ENCODE assay signal across 24 mouse cellular contexts in genomic region chr9:45153361-45153760, GRCm38 (mm10). TPM values are rescaled to one million over a fixed set of nuclear protein-coding genes. Genes with fewer than 3 reads are reported as not detected.
DNase-seq lines count a peak whose midpoint lies in the region; ATAC-seq and TF ChIP-seq lines count a peak whose summit lies in the region.
"Had no signal": no experiment of that assay in that cellular context is flagged by ENCODE, and none has a peak within 500 bp of the region (broad histone marks: within the 10 kb centered on the region; RNA-seq: fewer than 3 reads in every experiment).

No protein-coding gene starts in this region.

- no peak overlapping the region for H3K4me2 ChIP-seq in forebrain, embryonic 11.5 days (ENCODE audit: low read depth, low read length, severe bottlenecking)
- no peak overlapping the region for H3K4me2 ChIP-seq in forebrain, embryonic 16.5 days (ENCODE audit: low read length)
- no peak overlapping the region for H3K4me2 ChIP-seq in hindbrain, embryonic 14.5 days (replicated peaks)
- H3K4me2 ChIP-seq: embryonic facial prominence, embryonic 13.5 days; forebrain, embryonic 13.5 days; heart, embryonic 11.5 days; heart, embryonic 15.5 days; hindbrain, embryonic 13.5 days had no signal

- no peaks in the 10 kb centered on the region for H3K27me3 ChIP-seq in forebrain, embryonic 11.5 days (ENCODE audit: control insufficient read depth, insufficient read depth, low read length)
- 0 out of 2 replicates have a peak, but pooled peaks cover under 1% of the 10 kb centered on the region for H3K27me3 ChIP-seq in forebrain, embryonic 16.5 days (replicated peaks; ENCODE audit: control insufficient read depth, insufficient read depth, low read length)
- no peaks in the 10 kb centered on the region; the same call in 1 of the 2 replicates for H3K27me3 ChIP-seq in thymus, adult 2 months (ENCODE audit: control insufficient read depth, insufficient read depth, low read length)
- H3K27me3 ChIP-seq in hindbrain, embryonic 14.5 days (ENCODE audit: control insufficient read depth, insufficient read depth, low read length): no peaks in the 10 kb centered on the region; the same call in 1 of the 2 replicates

- no peaks in the 10 kb centered on the region for H3K4me1 ChIP-seq in forebrain, embryonic 11.5 days (replicated peaks; ENCODE audit: control insufficient read depth, insufficient read depth, low read length)
- H3K4me1 ChIP-seq in forebrain, embryonic 16.5 days (replicated peaks; ENCODE audit: control insufficient read depth, insufficient read depth, low read length): no peaks in the 10 kb centered on the region
- H3K4me1 ChIP-seq in thymus, adult 2 months (replicated peaks; ENCODE audit: control insufficient read depth, insufficient read depth, low read length): peaks cover 21% of the 10 kb centered on the region
- no peaks in the 10 kb centered on the region for H3K4me1 ChIP-seq in hindbrain, embryonic 14.5 days (replicated peaks; ENCODE audit: control insufficient read depth, insufficient read depth, low read length)
- H3K4me1 ChIP-seq: embryonic facial prominence, embryonic 13.5 days; forebrain, embryonic 13.5 days; heart, embryonic 15.5 days; hindbrain, embryonic 13.5 days had no signal

- H3K9me3 ChIP-seq in forebrain, embryonic 11.5 days (ENCODE audit: control insufficient read depth, low read length): no peaks in the 10 kb centered on the region
- H3K9me3 ChIP-seq in forebrain, embryonic 16.5 days (ENCODE audit: control insufficient read depth, low read length): no peaks in the 10 kb centered on the region
- H3K9me3 ChIP-seq in hindbrain, embryonic 14.5 days (ENCODE audit: control insufficient read depth, low read length): no peaks in the 10 kb centered on the region
- H3K9me3 ChIP-seq: embryonic facial prominence, embryonic 13.5 days; forebrain, embryonic 13.5 days; heart, embryonic 15.5 days; hindbrain, embryonic 13.5 days had no signal

- no peaks in the 10 kb centered on the region for H3K36me3 ChIP-seq in forebrain, embryonic 11.5 days (ENCODE audit: control insufficient read depth, insufficient read depth, low read length)
- H3K36me3 ChIP-seq in forebrain, embryonic 16.5 days (ENCODE audit: control insufficient read depth, insufficient read depth): no peaks in the 10 kb centered on the region
- H3K36me3 ChIP-seq in thymus, adult 2 months (ENCODE audit: control insufficient read depth, insufficient read depth, low read length): no peaks in the 10 kb centered on the region
- no peaks in the 10 kb centered on the region for H3K36me3 ChIP-seq in hindbrain, embryonic 14.5 days (replicated peaks; ENCODE audit: control insufficient read depth, insufficient read depth)
- H3K36me3 ChIP-seq: embryonic facial prominence, embryonic 13.5 days; heart, embryonic 15.5 days; hindbrain, embryonic 13.5 days had no signal

- WGBS in forebrain, embryonic 11.5 days: 77% methylated on average over 7 of the region's 7 CpGs
- 75% methylated on average over 7 of the region's 7 CpGs for WGBS in forebrain, embryonic 16.5 days
- 21% methylated on average over 7 of the region's 7 CpGs for WGBS in thymus, adult 2 months
- 59% methylated on average over 7 of the region's 7 CpGs for WGBS in hindbrain, embryonic 14.5 days

- no peak overlapping the region for H3K9ac ChIP-seq in forebrain, embryonic 11.5 days (ENCODE audit: low read length)
- H3K9ac ChIP-seq in forebrain, embryonic 16.5 days (replicated peaks; ENCODE audit: low read depth, low read length): no peak overlapping the region
- H3K9ac ChIP-seq in hindbrain, embryonic 14.5 days: no peak overlapping the region
- H3K9ac ChIP-seq: embryonic facial prominence, embryonic 13.5 days; forebrain, embryonic 13.5 days; heart, embryonic 15.5 days; hindbrain, embryonic 13.5 days had no signal

- no peak overlapping the region for H3K27ac ChIP-seq in forebrain, embryonic 11.5 days (ENCODE audit: low read depth, low read length)
- H3K27ac ChIP-seq in forebrain, embryonic 16.5 days (ENCODE audit: low read length): no peak overlapping the region
- H3K27ac ChIP-seq in thymus, adult 2 months (ENCODE audit: control insufficient read depth, insufficient read depth, low read length): peak overlapping the region; percentile 29; the same call in 1 of the 2 replicates
- H3K27ac ChIP-seq in hindbrain, embryonic 14.5 days: no peak overlapping the region
- H3K27ac ChIP-seq: embryonic facial prominence, embryonic 13.5 days; forebrain, embryonic 13.5 days; heart, adult 2 months; heart, embryonic 15.5 days; hindbrain, embryonic 13.5 days had no signal

- no peak overlapping the region for H3K4me3 ChIP-seq in forebrain, embryonic 11.5 days (ENCODE audit: low read depth, low read length)
- H3K4me3 ChIP-seq in forebrain, embryonic 16.5 days (replicated peaks; ENCODE audit: low read length): no peak overlapping the region
- H3K4me3 ChIP-seq in thymus, adult 2 months (ENCODE audit: control insufficient read depth, insufficient read depth, low read length): no peak overlapping the region
- no peak overlapping the region for H3K4me3 ChIP-seq in hindbrain, embryonic 14.5 days (replicated peaks; ENCODE audit: low read length)
- H3K4me3 ChIP-seq: embryonic facial prominence, embryonic 13.5 days; forebrain, embryonic 13.5 days; heart, adult 2 months; heart, embryonic 15.5 days; hindbrain, embryonic 13.5 days had no signal

- TF ChIP-seq POLR2A in thymus, adult 2 months (IDR thresholded peaks at IDR 0.05; ENCODE audit: control insufficient read depth, extremely low read depth, insufficient read depth, low read length, poor library complexity): no peak

- no peak for ATAC-seq in forebrain, embryonic 11.5 days (replicated peaks; ENCODE audit: low FRiP score)
- ATAC-seq in forebrain, embryonic 16.5 days: no peak
- ATAC-seq in hindbrain, embryonic 14.5 days (ENCODE audit: low FRiP score): no peak
- ATAC-seq: forebrain, embryonic 13.5 days had no signal

- DNase-seq in forebrain, embryonic 11.5 days (ENCODE audit: low spot score): peak; percentile 7
- DNase-seq in T-cell, adult 2 months (ENCODE audit: low spot score): peak; percentile 35
- peak; percentile 59 for DNase-seq in thymus, adult 2 months
- DNase-seq in thymus, postnatal 25 days: peak; percentile 69
- DNase-seq in adrenal gland, adult 18-20 months (ENCODE audit: low spot score in 2 of 2): no peak
- DNase-seq in hindbrain, embryonic 14.5 days (ENCODE audit: low spot score): no peak
- no peak for DNase-seq in ovary, postnatal 10 days (ENCODE audit: low spot score)
- DNase-seq: adrenal gland, postnatal 10 days; cerebellum, adult 18-20 months; cerebellum, adult 9-11 months; cerebellum, postnatal 36 days; gastrocnemius, postnatal 10 days; heart, adult 2 months; heart, postnatal 14 days had no signal

- 0 out of 2 replicates have a peak, but pooled peaks have one; percentile 27 for TF ChIP-seq CTCF in thymus, adult 2 months (IDR thresholded peaks at IDR 0.05; ENCODE audit: borderline replicate concordance, control insufficient read depth, extremely low read depth, insufficient read depth, low read length, poor library complexity)

RNA-seq across cellular contexts. Expression of gene Scn4b, which starts 15.2 kb away (rescaled TPM):
- polyA plus RNA-seq in forebrain, embryonic 11.5 days (2014; fragmentation: Nextera tagmentation; extraction: Ambion mirVana): 0.19 and 0.21 TPM in 2 replicates
- 0.24 and 0.27 TPM in 2 replicates for polyA plus RNA-seq in forebrain, embryonic 16.5 days (2015; fragmentation: Nextera tagmentation; extraction: Ambion mirVana)
- 20.5 and 26.2 TPM in 2 replicates for polyA plus RNA-seq in thymus, adult 2 months (2012; rRNA removed)
- 1 to 10 TPM in 1 of 2 experiments, under 1 TPM in 1; 0.90 to 1.1 TPM for total RNA-seq in adrenal gland, adult 18-20 months (2021)
- polyA plus RNA-seq in hindbrain, embryonic 14.5 days (2014; fragmentation: Nextera tagmentation; extraction: Ambion mirVana): 0.07 and 0.17 TPM in 2 replicates
- total RNA-seq: hematopoietic stem cell, adult 5-6 weeks had no signal

RNA-seq across cellular contexts. Expression of gene BC049352, which starts 28.4 kb away (rescaled TPM):
- polyA plus RNA-seq in forebrain, embryonic 11.5 days (2014; fragmentation: Nextera tagmentation; extraction: Ambion mirVana): not detected in 2 replicates
- polyA plus RNA-seq in forebrain, embryonic 16.5 days (2015; fragmentation: Nextera tagmentation; extraction: Ambion mirVana): 0.14 and 0.38 TPM in 2 replicates
- polyA plus RNA-seq in thymus, adult 2 months (2012; rRNA removed): 1.7 and 4.5 TPM in 2 replicates
- total RNA-seq in adrenal gland, adult 18-20 months (2021): 1 to 10 TPM in 1 of 2 experiments, under 1 TPM in 1; 0.86 to 1.3 TPM
- polyA plus RNA-seq in hindbrain, embryonic 14.5 days (2014; fragmentation: Nextera tagmentation; extraction: Ambion mirVana): not detected in 2 replicates
- total RNA-seq: adrenal gland, postnatal 10 days; ES-E14; gastrocnemius, postnatal 10 days; heart, adult 2 months; heart, postnatal 14 days had no signal
- polyA plus RNA-seq: C2C12; forebrain, embryonic 13.5 days; heart, embryonic 11.5 days; heart, embryonic 15.5 days had no signal

RNA-seq across cellular contexts. Expression of gene Scn2b, which starts 35.8 kb away (rescaled TPM):
- polyA plus RNA-seq in forebrain, embryonic 11.5 days (2014; fragmentation: Nextera tagmentation; extraction: Ambion mirVana): 2.9 and 3.2 TPM in 2 replicates
- 5.7 and 6.9 TPM in 2 replicates for polyA plus RNA-seq in forebrain, embryonic 16.5 days (2015; fragmentation: Nextera tagmentation; extraction: Ambion mirVana)
- 5.2 and 9.8 TPM in 2 replicates for polyA plus RNA-seq in thymus, adult 2 months (2012; rRNA removed)
- 10 to 100 TPM; 11.1 to 11.2 TPM for total RNA-seq in adrenal gland, adult 18-20 months (2021)
- polyA plus RNA-seq in hindbrain, embryonic 14.5 days (2014; fragmentation: Nextera tagmentation; extraction: Ambion mirVana): 6.9 and 8.1 TPM in 2 replicates
- total RNA-seq: hematopoietic stem cell, adult 5-6 weeks had no signal
- polyA plus RNA-seq: C2C12 had no signal

RNA-seq across cellular contexts. Expression of gene Tmprss4, which starts 50.5 kb away (rescaled TPM):
- polyA plus RNA-seq in forebrain, embryonic 11.5 days (2014; fragmentation: Nextera tagmentation; extraction: Ambion mirVana): not detected in 2 replicates
- polyA plus RNA-seq in forebrain, embryonic 16.5 days (2015; fragmentation: Nextera tagmentation; extraction: Ambion mirVana): not detected in 2 replicates
- polyA plus RNA-seq in thymus, adult 2 months (2012; rRNA removed): 7.4 and 16.1 TPM in 2 replicates
- not detected for total RNA-seq in adrenal gland, adult 18-20 months (2021)
- polyA plus RNA-seq in hindbrain, embryonic 14.5 days (2014; fragmentation: Nextera tagmentation; extraction: Ambion mirVana): not detected in 2 replicates
- total RNA-seq: adrenal gland, postnatal 10 days; gastrocnemius, postnatal 10 days; gastrocnemius, postnatal 4 days; heart, adult 2 months; hematopoietic stem cell, adult 5-6 weeks had no signal
- polyA plus RNA-seq: C2C12; forebrain, embryonic 13.5 days; hindbrain, embryonic 13.5 days had no signal

Comparison
In these comparisons a context has a peak if more than half of its experiments do, and no peak if none do; other contexts are left out.
1. DNase-seq: peak in forebrain, embryonic 11.5 days (single experiment), T-cell, adult 2 months (single experiment), thymus, adult 2 months (single experiment) and thymus, postnatal 25 days (single experiment); none in adrenal gland, adult 18-20 months (0 of 2), hindbrain, embryonic 14.5 days (single experiment) and ovary, postnatal 10 days (single experiment).
2. RNA of gene Scn4b, which starts 15.2 kb away (polyA plus RNA-seq): 20.5 to 26.2 TPM in thymus, adult 2 months; 0.24 to 0.27 TPM in forebrain, embryonic 16.5 days, 0.19 to 0.21 TPM in forebrain, embryonic 11.5 days and 0.07 to 0.17 TPM in hindbrain, embryonic 14.5 days; every median in the first group is over 10 times any median in the second.